Mouse (Mus musculus): Measurements from ENCODE around the gene Elavl3. TPM values are rescaled to one million over a fixed set of nuclear protein-coding genes. Genes with fewer than 3 reads are reported as not detected.
A peak's percentile ranks its signal among the peaks of the same experiment; 100 is the strongest.

Elavl3 gene
- total and polyA plus RNA-seq, 3 experiments = 0.15 to 1.1 TPM; not detected in 1

DNA sequence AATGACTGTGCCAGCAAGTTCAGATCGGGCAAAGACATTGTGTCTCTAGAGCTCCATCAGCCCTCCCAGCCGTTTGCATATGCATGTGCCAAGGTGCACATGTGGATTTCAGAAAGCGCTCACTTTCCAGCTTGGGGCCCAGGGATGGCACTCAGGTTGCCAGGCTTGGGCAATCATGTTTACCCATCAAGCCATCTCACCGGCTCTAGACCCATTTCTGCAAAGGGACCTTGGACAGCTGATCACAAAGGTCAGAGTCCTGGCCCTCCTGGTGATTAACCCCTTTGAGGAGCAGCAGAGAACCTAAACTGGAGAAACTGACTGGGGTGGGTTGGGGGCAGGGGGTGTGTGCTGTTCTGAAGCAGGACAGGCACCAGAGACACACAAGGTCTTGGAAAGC, 59.6 kb downstream of the Elavl3 start:
- H3K79me2 ChIP-seq (ENCODE audit: control insufficient read depth, insufficient read depth, low read length, poor library complexity) = no peaks in the 10 kb centered on the region
- H3K9ac ChIP-seq (ENCODE audit: control insufficient read depth, low read depth, low read length, poor library complexity, severe bottlenecking) = no peak overlapping the region
- no peak for DNase-seq (ENCODE audit: low read depth, low spot score)
- no peaks in the 10 kb centered on the region for H3K4me1 ChIP-seq (ENCODE audit: control insufficient read depth in 1 of 2, insufficient read depth in 2 of 2, low read length in 2 of 2)
- H3K9me3 ChIP-seq (replicated peaks; ENCODE audit: insufficient read depth, low read length) = no peaks in the 10 kb centered on the region
- no peaks in the 10 kb centered on the region for H3K36me3 ChIP-seq (ENCODE audit: control insufficient read depth in 1 of 2, insufficient read depth in 2 of 2, low read length in 2 of 2)
- no peak overlapping the region for H3K4me3 ChIP-seq (ENCODE audit: control insufficient read depth in 1 of 2, insufficient read depth in 1 of 2, low read depth in 2 of 2, low read length in 2 of 2)
- 0 out of 4 replicates have a peak, but pooled peaks cover 0 to 2% of the 10 kb centered on the region in 2 experiments for H3K27me3 ChIP-seq (ENCODE audit: control insufficient read depth in 1 of 2, insufficient read depth in 2 of 2, low read length in 2 of 2)
- TF ChIP-seq CHD1 (IDR thresholded peaks at IDR 0.05; ENCODE audit: low read depth, low read length) (no peak), JUND (IDR thresholded peaks at IDR 0.05; ENCODE audit: low read depth, low read length) (no peak), TBP (IDR thresholded peaks at IDR 0.05; ENCODE audit: low read depth, low read length) (no peak), HCFC1 (IDR thresholded peaks at IDR 0.05; ENCODE audit: low read depth, low read length) (no peak), SMC3 (IDR thresholded peaks at IDR 0.05; ENCODE audit: low read depth, low read length) (no peak), POLR2A (IDR thresholded peaks at IDR 0.05; ENCODE audit: control insufficient read depth in 1 of 2, insufficient read depth in 1 of 2, low read depth in 1 of 2, low read length in 2 of 2, poor library complexity in 1 of 2) (no peak), TAL1 (IDR thresholded peaks at IDR 0.05; ENCODE audit: low read length) (no peak), NRF1 (IDR thresholded peaks at IDR 0.05; ENCODE audit: insufficient read depth, low read depth, low read length, poor library complexity, severe bottlenecking) (no peak), USF1 (IDR thresholded peaks at IDR 0.05; ENCODE audit: low read depth, low read length) (no peak), UBTF (IDR thresholded peaks at IDR 0.05; ENCODE audit: borderline replicate concordance, insufficient read depth, low read depth, low read length) (no peak), USF2 (IDR thresholded peaks at IDR 0.05; ENCODE audit: borderline replicate concordance in 1 of 2, insufficient read depth in 1 of 2, low read depth in 1 of 2, low read length in 2 of 2) (no peak), GATA1 (IDR thresholded peaks at IDR 0.05; ENCODE audit: low read depth, low read length) (no peak)
- no peak overlapping the region for H3K27ac ChIP-seq (ENCODE audit: control insufficient read depth, low read depth, low read length)

DNA sequence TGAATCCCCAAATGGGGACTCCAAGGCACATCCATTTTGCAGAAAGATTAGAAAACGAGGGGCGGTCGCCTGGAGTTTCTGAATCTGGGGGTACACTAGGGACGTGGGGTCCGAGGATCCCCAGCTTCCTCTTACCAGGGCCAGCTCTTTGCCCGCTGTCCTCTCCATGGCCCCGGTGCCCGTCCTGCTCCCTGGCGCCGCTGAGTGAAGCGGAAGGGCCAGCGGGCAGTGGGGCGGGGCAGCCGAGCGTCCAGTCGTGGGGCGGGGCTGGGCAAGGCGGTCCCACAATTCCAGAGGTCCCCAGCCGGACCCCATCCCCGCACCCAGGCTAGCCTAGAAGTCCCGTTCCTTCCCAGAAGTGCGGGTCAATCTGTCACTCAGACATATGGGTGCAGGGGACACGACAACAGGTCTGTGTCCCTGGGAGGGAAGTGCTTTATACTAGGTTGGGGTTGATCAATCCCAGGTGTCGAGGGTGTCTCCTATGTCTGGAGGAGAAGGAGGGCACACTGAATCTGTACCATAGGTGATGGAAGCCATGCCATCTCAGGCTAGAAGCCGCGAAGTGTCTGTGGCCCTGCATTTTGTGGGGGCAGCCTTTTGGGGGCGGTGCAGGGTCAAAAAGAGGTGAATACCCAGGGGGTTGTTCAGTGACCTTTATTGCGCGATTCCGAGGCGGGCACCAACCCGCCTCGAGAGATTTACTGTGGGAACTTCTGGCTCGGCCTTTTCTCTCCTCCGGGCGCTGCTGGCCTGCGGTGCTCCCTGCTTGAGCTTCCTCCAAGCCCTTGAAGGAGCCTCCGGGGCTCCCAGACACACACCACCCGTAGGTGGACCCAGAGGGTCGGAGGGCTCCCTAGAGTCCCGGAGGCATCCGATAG, 62.4 kb downstream of the Elavl3 start, which contains the start of gene Rgl3:
Gene Rgl3, minus strand, starts transcription at position 217 of the 881 bp plus-strand sequence.
- Histone ChIP-seq H3K79me2 (ENCODE audit: control insufficient read depth, insufficient read depth, low read length, poor library complexity) (no peaks in the 10 kb centered on the region), H3K27ac (ENCODE audit: control insufficient read depth, low read depth, low read length) (no peak within 1 kb of the TSS), H3K9me3 (replicated peaks; ENCODE audit: insufficient read depth, low read length) (no peaks in the 10 kb centered on the region), H3K4me3 (ENCODE audit: control insufficient read depth in 1 of 2, insufficient read depth in 1 of 2, low read depth in 2 of 2, low read length in 2 of 2) (no peak within 1 kb of the TSS), H3K36me3 (ENCODE audit: control insufficient read depth in 1 of 2, insufficient read depth in 2 of 2, low read length in 2 of 2) (no peaks in the 10 kb centered on the region), H3K27me3 (ENCODE audit: control insufficient read depth in 1 of 2, insufficient read depth in 2 of 2, low read length in 2 of 2) (peaks cover 13 to 21% of the 10 kb centered on the region in 2 experiments), H3K4me1 (ENCODE audit: control insufficient read depth in 1 of 2, insufficient read depth in 2 of 2, low read length in 2 of 2) (no peaks in the 10 kb centered on the region), H3K9ac (ENCODE audit: control insufficient read depth, low read depth, low read length, poor library complexity, severe bottlenecking) (no peak within 1 kb of the TSS)
- TF ChIP-seq CTCF (IDR thresholded peaks at IDR 0.05 in 2 of 3, conservative IDR thresholded peaks at IDR 0.05 in 1 of 3; ENCODE audit: control insufficient read depth in 1 of 3, insufficient read depth in 1 of 3, low read depth in 2 of 3, low read length in 3 of 3, poor library complexity in 1 of 3, severe bottlenecking in 1 of 3) = 0 out of 6 replicates have a peak, but pooled peaks of 1 of the 3 experiments have one; percentile 4
- no peak for TF ChIP-seq GATA1 (IDR thresholded peaks at IDR 0.05; ENCODE audit: low read depth, low read length)
- no peak for DNase-seq (ENCODE audit: low read depth, low spot score)

Measured in MEL (cell line).